Mouse (Mus musculus) forelimb bud, embryonic 11.5 days (tissue): ENCODE data around the gene Slc27a1.

ENCODE experiments used
- DNase-seq: peaks from one replicate; pipeline ENCODE4 v3.0.0-alpha.2; 2012; ENCODE audit warnings: low read depth, low spot score

The Slc27a1 gene

GRCm38 (mm10) chr8:71619786-71620185 lies 51.1 kb downstream of the Slc27a1 start:
- DNase-seq = no peak

- DNase-seq = no peak
These were observed 56.4 kb downstream of the Slc27a1 start for GRCm38 (mm10) chr8:71625088-71625487.

- DNase-seq = no peak
These were observed 58.1 kb downstream of the Slc27a1 start for GRCm38 (mm10) chr8:71626753-71627152.

GRCm38 (mm10) chr8:71627265-71628099 lies 58.8 kb downstream of the Slc27a1 start:
- no peak for DNase-seq

- no peak for DNase-seq
These were observed 59.9 kb downstream of the Slc27a1 start for GRCm38 (mm10) chr8:71628396-71629095.

- peak; percentile 93 for DNase-seq
These were observed 60.5 kb downstream of the Slc27a1 start for GRCm38 (mm10) chr8:71629096-71629697.

- DNase-seq = peak; percentile 42
These were observed 61.1 kb downstream of the Slc27a1 start for GRCm38 (mm10) chr8:71629781-71630212.

- no peak for DNase-seq
These were observed 62.1 kb downstream of the Slc27a1 start for GRCm38 (mm10) chr8:71630761-71631160.

- DNase-seq = no peak
These were observed 63.2 kb downstream of the Slc27a1 start for GRCm38 (mm10) chr8:71631897-71632296.

- DNase-seq = no peak
These were observed 64.5 kb downstream of the Slc27a1 start for GRCm38 (mm10) chr8:71633164-71633563.

GRCm38 (mm10) chr8:71633981-71634667 lies 65.4 kb downstream of the Slc27a1 start:
- DNase-seq = peak; percentile 23
